Mouse (Mus musculus) hindbrain, embryonic 14.5 days (tissue): Measurements from ENCODE around the gene Olfml1. TPM values are rescaled to one million over a fixed set of nuclear protein-coding genes. Genes with fewer than 3 reads are reported as not detected.

Experiments used
- ATAC-seq: fragments of 200-750 bp; cut with Nextera tagmentation; 2 replicates; pipeline ENCODE4 v1.8.0; 2017; ENCODE audit warnings: moderate number of reproducible peaks, mild to moderate bottlenecking, moderate TSS enrichment, moderate library complexity; ENCODE audit not compliant: low FRiP score
- DNase-seq: peaks from one replicate; pipeline ENCODE4 v3.0.0-alpha.2; 2015; ENCODE audit warnings: low spot score
- H3K27ac ChIP-seq: fragments of 300-500 bp; sonication (generic); 2 replicates; pipeline ENCODE4 v1.5.1; 2014; ENCODE audit warnings: mild to moderate bottlenecking, moderate library complexity
- H3K27me3 ChIP-seq: fragments of 300-500 bp; sonication (generic); 2 replicates; pipeline ENCODE4 v1.6.1; 2014; ENCODE audit warnings: mild to moderate bottlenecking, low read length, mixed read lengths; ENCODE audit not compliant: control insufficient read depth, insufficient read depth
- H3K36me3 ChIP-seq: fragments of 300-500 bp; sonication (generic); replicated peaks from 2 replicates; pipeline ENCODE4 v1.6.1; 2014; ENCODE audit not compliant: control insufficient read depth, insufficient read depth
- H3K4me1 ChIP-seq: fragments of 300-500 bp; sonication (generic); replicated peaks from 2 replicates; pipeline ENCODE4 v1.6.1; 2014; ENCODE audit warnings: antibody characterized with exemption, low read length, mixed read lengths; ENCODE audit not compliant: control insufficient read depth, insufficient read depth
- H3K4me2 ChIP-seq: fragments of 300-500 bp; sonication (generic); replicated peaks from 2 replicates; pipeline ENCODE4 v1.6.1; 2014; ENCODE audit warnings: mild to moderate bottlenecking, moderate library complexity
- H3K4me3 ChIP-seq: fragments of 300-500 bp; sonication (generic); replicated peaks from 2 replicates; pipeline ENCODE4 v1.5.1; 2014; ENCODE audit warnings: mild to moderate bottlenecking, low read length
- H3K9ac ChIP-seq: fragments of 300-500 bp; sonication (generic); 2 replicates; pipeline ENCODE4 v1.6.1; 2014
- H3K9me3 ChIP-seq: fragments of 300-500 bp; sonication (generic); 2 replicates; pipeline ENCODE4 v1.6.1; 2016; ENCODE audit warnings: low read length; ENCODE audit not compliant: control insufficient read depth
- WGBS: fragments of 180-500 bp; shearing (Covaris S2); extraction: QIAGEN DNeasy Blood & Tissue Kit; methylation state at CpG from one replicate; pipeline ENCODE4 v1.1.7; 2014; 5-methylcytosine and 5-hydroxymethylcytosine counted together
- polyA plus RNA-seq: library from polyadenylated mRNA; unstranded; fragments of >200 nt; fragmentation: Nextera tagmentation; extraction: Ambion mirVana; gene quantifications from 2 replicates; pipeline ENCODE4 v1.2.1, GENCODE M21; 2014

Gene Olfml1
- polyA plus RNA-seq, 1 experiment from 2014 or later, result 5.2 TPM

DNA sequence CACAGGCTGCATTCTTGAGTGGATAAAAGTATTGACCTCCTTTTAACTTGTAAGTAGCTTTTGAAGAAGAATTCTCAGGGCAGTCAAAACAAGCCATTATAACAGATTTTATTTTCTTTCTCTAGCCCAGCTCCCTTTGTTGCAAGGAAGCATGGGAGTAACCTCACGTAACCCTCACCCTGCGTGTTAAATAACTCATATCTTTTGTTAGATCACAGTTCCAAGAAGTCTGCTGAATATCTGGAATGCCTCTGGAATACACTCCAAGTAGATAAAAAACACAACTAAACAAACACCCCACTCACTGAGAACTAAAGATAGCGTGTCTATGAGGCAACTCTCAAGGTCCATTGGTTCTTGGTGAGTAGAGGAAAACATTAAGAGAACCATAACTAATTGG lies 7.0 kb downstream of the Olfml1 start:
- H3K27ac ChIP-seq, result no peak overlapping the region
- no peak overlapping the region for H3K9ac ChIP-seq
- no peak overlapping the region for H3K4me2 ChIP-seq
- no peaks in the 10 kb centered on the region for H3K27me3 ChIP-seq
- ATAC-seq (no peak), DNase-seq (no peak)
- WGBS, result 78% methylated on average over 3 of the region's 3 CpGs
- H3K36me3 ChIP-seq, result no peaks in the 10 kb centered on the region
- no peaks in the 10 kb centered on the region for H3K9me3 ChIP-seq
- H3K4me3 ChIP-seq, result no peak overlapping the region
- H3K4me1 ChIP-seq, result no peaks in the 10 kb centered on the region

DNA sequence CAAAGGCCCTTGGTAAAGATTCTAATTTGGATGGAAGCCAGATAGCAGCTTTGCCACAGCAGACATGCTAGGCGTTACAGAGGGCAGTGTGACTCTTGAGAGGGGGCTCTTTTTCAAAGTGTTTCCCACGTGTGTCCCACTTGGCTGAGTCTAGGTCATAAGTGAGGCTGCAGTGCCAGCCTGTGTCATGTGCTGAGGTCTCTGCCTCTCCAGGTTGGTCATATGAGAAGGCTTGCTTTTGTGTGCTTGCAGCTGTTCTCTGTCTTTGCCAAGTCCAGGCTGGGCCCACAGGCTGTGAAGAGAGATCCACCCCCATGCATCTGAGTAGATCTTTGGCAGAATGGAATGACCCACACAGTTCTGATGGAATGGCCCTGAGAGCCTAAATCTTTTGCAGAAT lies 25.4 kb downstream of the Olfml1 start:
- Histone ChIP-seq H3K4me1 (peaks cover 9% of the 10 kb centered on the region; the same call in 1 of the 2 replicates), H3K27ac (no peak overlapping the region), H3K9ac (no peak overlapping the region), H3K9me3 (no peaks in the 10 kb centered on the region), H3K4me2 (no peak overlapping the region), H3K36me3 (no peaks in the 10 kb centered on the region), H3K27me3 (0 out of 2 replicates have a peak, but pooled peaks cover 6% of the 10 kb centered on the region), H3K4me3 (no peak overlapping the region)
- WGBS, result 27% methylated on average over 2 of the region's 2 CpGs
- peak; percentile 39 for DNase-seq
- ATAC-seq, result peak; percentile 38

DNA sequence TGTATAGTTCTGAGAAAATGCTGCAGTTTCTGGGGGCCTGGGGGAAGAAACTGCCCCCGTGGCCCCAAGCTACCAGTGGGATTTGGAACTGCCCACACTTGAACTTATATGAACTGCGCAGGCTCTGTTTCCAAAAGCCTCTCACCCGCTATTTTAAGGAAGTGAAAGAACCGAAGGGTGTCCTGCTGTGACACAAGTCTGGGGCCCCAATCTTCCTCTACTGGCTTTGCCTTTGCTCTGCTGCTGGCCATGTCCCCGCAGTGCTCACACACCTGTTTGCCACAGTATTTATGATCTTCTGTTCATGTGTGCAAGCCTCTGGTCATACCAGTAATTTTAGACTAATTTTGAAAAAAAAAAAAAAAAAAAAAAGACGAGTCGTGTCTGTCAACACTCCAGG lies 26.7 kb downstream of the Olfml1 start:
- WGBS, result 36% methylated on average over 7 of the region's 7 CpGs
- Histone ChIP-seq H3K4me3 (peak overlapping the region; percentile 40; the same call in 1 of the 2 replicates), H3K27ac (no peak overlapping the region)

DNA sequence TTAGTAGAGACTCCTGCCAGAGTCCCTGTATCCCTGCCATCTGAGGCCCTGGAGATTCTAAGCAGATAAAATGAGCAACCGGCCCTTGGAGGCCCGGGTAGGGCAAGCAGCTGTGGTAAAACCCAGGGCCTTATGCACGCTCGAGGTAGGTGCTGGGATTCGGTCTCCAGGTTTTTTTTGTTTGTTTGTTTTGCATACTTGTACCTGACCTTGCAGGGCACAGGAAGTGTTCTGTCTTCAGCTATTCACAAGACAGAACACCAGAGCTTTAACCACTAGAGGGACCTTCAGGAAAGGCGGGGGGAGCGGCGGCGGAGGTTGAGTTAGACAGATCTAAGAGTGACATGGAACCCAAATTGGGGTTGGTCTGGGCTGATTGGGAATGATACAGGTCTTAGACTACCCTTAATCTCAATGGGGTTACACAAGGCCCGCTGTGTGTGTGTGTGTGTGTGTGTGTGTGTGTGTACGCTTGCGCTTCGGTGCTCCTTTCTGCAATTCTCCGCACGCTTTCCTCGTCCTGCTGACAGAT lies 27.1 kb downstream of the Olfml1 start:
- Histone ChIP-seq H3K4me1 (peaks cover 9% of the 10 kb centered on the region; the same call in 1 of the 2 replicates), H3K4me2 (peak overlapping the region; percentile 88), H3K9ac (peak overlapping the region; percentile 63), H3K4me3 (peak overlapping the region; percentile 40), H3K9me3 (no peaks in the 10 kb centered on the region), H3K27me3 (0 out of 2 replicates have a peak, but pooled peaks cover 6% of the 10 kb centered on the region), H3K36me3 (no peaks in the 10 kb centered on the region), H3K27ac (no peak overlapping the region)
- WGBS, result 1% methylated on average over 16 of the region's 16 CpGs
- DNase-seq (peak; percentile 63), ATAC-seq (peak; percentile 69; the same call in 1 of the 2 replicates)

More for the DNA sequence above, 26.7 kb downstream of the Olfml1 start:
- H3K36me3 ChIP-seq, result no peaks in the 10 kb centered on the region
- ATAC-seq (no peak), DNase-seq (no peak)
- peak overlapping the region; percentile 88 for H3K4me2 ChIP-seq
- no peaks in the 10 kb centered on the region for H3K9me3 ChIP-seq
- peaks cover 9% of the 10 kb centered on the region; the same call in 1 of the 2 replicates for H3K4me1 ChIP-seq
- 0 out of 2 replicates have a peak, but pooled peaks cover 6% of the 10 kb centered on the region for H3K27me3 ChIP-seq
- no peak overlapping the region for H3K9ac ChIP-seq

GRCm38 (mm10) chr7:107594857-107595402 lies 27.7 kb downstream of the Olfml1 start, which contains the start of gene Ppfibp2:
Ppfibp2 (plus strand) TSS chr7:107595207.
- Histone ChIP-seq H3K9ac (peak within 1 kb of the TSS; percentile 63), H3K27ac (no peak within 1 kb of the TSS), H3K36me3 (no peaks in the 10 kb centered on the region), H3K9me3 (no peaks in the 10 kb centered on the region), H3K4me2 (peak within 1 kb of the TSS; percentile 88), H3K4me1 (peaks cover 9% of the 10 kb centered on the region; the same call in 1 of the 2 replicates), H3K27me3 (0 out of 2 replicates have a peak, but pooled peaks cover 6% of the 10 kb centered on the region), H3K4me3 (peak within 1 kb of the TSS; percentile 40)
- ATAC-seq, result peak; percentile 91
- DNase-seq, result peak; percentile 65
- WGBS, result under 1% methylated on average over 22 of the region's 24 CpGs

DNA sequence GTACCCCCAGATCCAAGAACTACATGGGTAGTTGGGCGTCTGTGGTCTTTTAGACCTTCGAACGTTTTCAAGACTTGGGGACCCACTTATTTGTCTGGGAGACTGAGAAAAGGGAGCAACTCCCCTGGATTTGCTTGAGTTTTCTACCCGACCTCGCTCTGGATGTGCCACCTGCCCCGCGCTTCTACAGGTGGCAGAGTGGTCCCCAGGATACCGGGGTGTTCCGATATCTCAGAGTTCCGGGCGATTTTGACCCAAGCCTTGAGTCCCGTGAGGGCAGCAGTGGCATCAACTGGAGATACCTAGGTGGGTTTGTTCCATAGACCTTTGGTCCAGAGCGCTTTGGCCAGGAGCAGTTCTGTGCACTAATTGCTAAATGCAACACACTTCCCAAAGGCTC lies 28.2 kb downstream of the Olfml1 start:
- no peaks in the 10 kb centered on the region for H3K9me3 ChIP-seq
- WGBS, result 18% methylated on average over 13 of the region's 13 CpGs
- H3K4me1 ChIP-seq, result peaks cover 9% of the 10 kb centered on the region; the same call in 1 of the 2 replicates
- H3K9ac ChIP-seq, result peak overlapping the region; percentile 63
- peak overlapping the region; percentile 40 for H3K4me3 ChIP-seq
- H3K4me2 ChIP-seq, result peak overlapping the region; percentile 88
- 0 out of 2 replicates have a peak, but pooled peaks cover 6% of the 10 kb centered on the region for H3K27me3 ChIP-seq
- DNase-seq, result no peak
- H3K27ac ChIP-seq, result no peak overlapping the region
- no peaks in the 10 kb centered on the region for H3K36me3 ChIP-seq
- no peak; the same call in 1 of the 2 replicates for ATAC-seq

GRCm38 (mm10) chr7:107596753-107597152 lies 29.5 kb downstream of the Olfml1 start:
- Histone ChIP-seq H3K9me3 (no peaks in the 10 kb centered on the region), H3K4me2 (no peak overlapping the region), H3K36me3 (no peaks in the 10 kb centered on the region), H3K27me3 (0 out of 2 replicates have a peak, but pooled peaks cover 6% of the 10 kb centered on the region), H3K4me1 (peaks cover 9% of the 10 kb centered on the region; the same call in 1 of the 2 replicates), H3K4me3 (no peak overlapping the region), H3K27ac (no peak overlapping the region), H3K9ac (no peak overlapping the region)
- ATAC-seq (no peak), DNase-seq (no peak)

- no peak for DNase-seq
- Histone ChIP-seq H3K36me3 (no peaks in the 10 kb centered on the region), H3K9me3 (no peaks in the 10 kb centered on the region), H3K27me3 (0 out of 2 replicates have a peak, but pooled peaks cover 6% of the 10 kb centered on the region), H3K27ac (no peak overlapping the region), H3K4me2 (no peak overlapping the region), H3K9ac (no peak overlapping the region), H3K4me3 (no peak overlapping the region), H3K4me1 (peaks cover 9% of the 10 kb centered on the region; the same call in 1 of the 2 replicates)
- 94% methylated on average over 3 of the region's 3 CpGs for WGBS
- no peak for ATAC-seq
Measured at GRCm38 (mm10) chr7:107597956-107598355, 30.7 kb downstream of the Olfml1 start.

DNA sequence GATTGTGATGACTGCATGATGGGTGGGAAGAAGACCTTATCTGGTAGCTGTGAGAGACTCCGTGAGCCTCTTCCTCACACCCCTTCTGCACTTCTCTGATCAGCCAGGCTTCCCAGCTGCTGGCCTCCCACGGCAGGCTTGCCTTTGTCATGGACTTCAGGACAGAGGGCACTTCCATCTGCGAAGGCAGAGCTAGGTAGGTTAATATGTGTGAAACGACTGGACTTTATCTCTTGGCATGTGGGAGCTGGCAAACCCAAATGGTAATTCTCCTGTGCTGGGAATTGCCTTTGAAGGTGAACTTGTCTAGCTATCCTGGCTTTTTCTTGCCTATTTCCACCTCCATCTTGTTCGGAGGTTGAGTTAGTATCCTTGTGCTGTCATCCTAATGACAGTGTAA lies 33.4 kb downstream of the Olfml1 start:
- Histone ChIP-seq H3K4me1 (no peaks in the 10 kb centered on the region), H3K27ac (no peak overlapping the region), H3K4me3 (no peak overlapping the region), H3K9me3 (no peaks in the 10 kb centered on the region), H3K4me2 (no peak overlapping the region), H3K36me3 (no peaks in the 10 kb centered on the region), H3K27me3 (0 out of 2 replicates have a peak, but pooled peaks cover 2% of the 10 kb centered on the region), H3K9ac (no peak overlapping the region)
- ATAC-seq (no peak), DNase-seq (no peak)
- 74% methylated on average over 5 of the region's 5 CpGs for WGBS
